Comparison of ENCODE assay signal across 11 mouse cellular contexts in the genomic region with DNA sequence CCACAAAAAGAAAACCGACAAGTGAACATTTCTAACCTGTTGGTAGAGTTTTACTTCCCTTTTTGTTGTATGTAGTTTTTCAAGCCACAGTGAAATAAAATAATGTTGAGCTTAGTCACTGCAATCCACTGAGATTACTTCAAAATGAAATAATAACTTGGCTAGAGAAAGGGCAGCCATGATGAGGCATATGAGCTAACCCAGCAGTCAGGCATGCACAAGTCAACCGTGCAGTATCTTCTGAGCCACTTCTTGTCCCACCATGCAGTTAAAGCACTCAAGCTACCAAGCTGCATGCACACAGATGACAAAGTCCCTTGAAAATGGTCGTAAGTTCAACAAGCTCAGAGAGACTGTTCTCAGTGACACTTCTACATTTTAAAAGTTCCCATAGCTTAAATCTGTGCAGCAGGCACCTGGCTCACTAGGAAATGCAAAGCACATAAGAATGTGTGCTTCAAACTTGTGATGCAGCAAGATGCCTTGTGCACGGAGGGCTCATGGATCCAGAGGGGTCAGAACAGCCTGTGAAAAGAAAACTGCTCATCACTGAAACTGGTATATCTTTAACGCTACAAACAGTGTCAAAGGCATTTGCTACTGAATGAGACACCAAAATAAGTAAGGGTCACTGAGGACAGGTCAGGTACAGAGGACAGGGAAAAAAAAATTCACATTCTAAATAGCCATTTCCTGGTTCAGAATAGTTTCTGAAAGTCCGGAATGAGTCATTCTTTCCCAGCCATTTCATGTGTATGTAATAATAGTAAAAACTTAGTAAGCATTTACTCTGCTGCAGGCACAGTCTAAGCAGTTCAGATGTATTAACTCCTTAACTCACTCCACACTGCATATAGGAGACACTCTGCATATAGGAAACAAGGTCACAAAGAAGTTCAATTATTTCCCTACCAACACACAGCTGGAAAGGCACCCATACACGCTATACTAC.
DNase-seq lines count a peak whose midpoint lies in the region; ATAC-seq and TF ChIP-seq lines count a peak whose summit lies in the region.
"Had no signal": no experiment of that assay in that cellular context is flagged by ENCODE, and none has a peak within 500 bp of the region (broad histone marks: within the 10 kb centered on the region; RNA-seq: fewer than 3 reads in every experiment).

No protein-coding gene starts in this region.

- H3K9me3 ChIP-seq in liver, embryonic 15.5 days (replicated peaks) = no peaks in the 10 kb centered on the region
- no peaks in the 10 kb centered on the region for H3K9me3 ChIP-seq in liver, embryonic 11.5 days (ENCODE audit: control insufficient read depth, low read length)
- no peaks in the 10 kb centered on the region for H3K9me3 ChIP-seq in heart, embryonic 13.5 days
- H3K9me3 ChIP-seq in midbrain, embryonic 10.5 days (replicated peaks) = no peaks in the 10 kb centered on the region
- H3K9me3 ChIP-seq: hindbrain, embryonic 15.5 days had no signal

- H3K4me3 ChIP-seq in liver, embryonic 15.5 days (replicated peaks) = no peak overlapping the region
- no peak overlapping the region for H3K4me3 ChIP-seq in liver, embryonic 11.5 days (ENCODE audit: low read depth, low read length)
- H3K4me3 ChIP-seq in heart, embryonic 13.5 days = no peak overlapping the region
- H3K4me3 ChIP-seq in small intestine, adult 2 months (ENCODE audit: low read depth, low read length) = no peak overlapping the region
- no peak overlapping the region for H3K4me3 ChIP-seq in midbrain, embryonic 10.5 days
- H3K4me3 ChIP-seq: hindbrain, embryonic 15.5 days; megakaryocyte, embryonic 14.5 days had no signal

- no peaks in the 10 kb centered on the region for H3K36me3 ChIP-seq in liver, embryonic 15.5 days (replicated peaks)
- no peaks in the 10 kb centered on the region for H3K36me3 ChIP-seq in liver, embryonic 11.5 days (ENCODE audit: control insufficient read depth, insufficient read depth, low read length)
- H3K36me3 ChIP-seq in heart, embryonic 13.5 days = peaks cover 5% of the 10 kb centered on the region; the same call in 1 of the 2 replicates
- no peaks in the 10 kb centered on the region for H3K36me3 ChIP-seq in small intestine, adult 2 months (ENCODE audit: control insufficient read depth, insufficient read depth, low read length)
- no peaks in the 10 kb centered on the region for H3K36me3 ChIP-seq in midbrain, embryonic 10.5 days
- H3K36me3 ChIP-seq: hindbrain, embryonic 15.5 days had no signal

- peak; percentile 31; the same call in 1 of the 2 replicates for ATAC-seq in liver, embryonic 15.5 days (ENCODE audit: insufficient read depth)
- no peak; the same call in 1 of the 2 replicates for ATAC-seq in liver, embryonic 11.5 days (replicated peaks; ENCODE audit: low FRiP score)
- ATAC-seq in heart, embryonic 13.5 days (ENCODE audit: extremely low read depth, insufficient number of reproducible peaks, low FRiP score, low TSS enrichment) = no peak

- no peak overlapping the region for H3K27ac ChIP-seq in liver, embryonic 15.5 days (replicated peaks)
- H3K27ac ChIP-seq in liver, embryonic 11.5 days (ENCODE audit: low read depth, low read length) = no peak overlapping the region
- H3K27ac ChIP-seq in heart, embryonic 13.5 days (replicated peaks) = peak overlapping the region; percentile 51
- H3K27ac ChIP-seq in small intestine, adult 2 months (ENCODE audit: insufficient read depth, low read depth, low read length) = peak overlapping the region; percentile 23; the same call in 1 of the 2 replicates
- H3K27ac ChIP-seq in midbrain, embryonic 10.5 days (replicated peaks) = no peak overlapping the region
- H3K27ac ChIP-seq: hindbrain, embryonic 15.5 days had no signal

- WGBS in liver, embryonic 15.5 days (ENCODE audit: insufficient replicate concordance) = 69% methylated on average over 7 of the region's 7 CpGs
- WGBS in liver, embryonic 11.5 days = 79% methylated on average over 7 of the region's 7 CpGs
- WGBS in heart, embryonic 13.5 days = 65% methylated on average over 7 of the region's 7 CpGs
- 65% methylated on average over 7 of the region's 7 CpGs for WGBS in small intestine, adult 2 months
- 86% methylated on average over 7 of the region's 7 CpGs for WGBS in midbrain, embryonic 10.5 days

- peaks cover 27% of the 10 kb centered on the region for H3K4me1 ChIP-seq in liver, embryonic 15.5 days (replicated peaks)
- peaks cover 5% of the 10 kb centered on the region for H3K4me1 ChIP-seq in liver, embryonic 11.5 days (replicated peaks; ENCODE audit: control insufficient read depth, insufficient read depth, low read length)
- H3K4me1 ChIP-seq in heart, embryonic 13.5 days = peaks cover 46% of the 10 kb centered on the region
- H3K4me1 ChIP-seq in small intestine, adult 2 months (ENCODE audit: control insufficient read depth, insufficient read depth, insufficient read length, low read length) = peaks cover 14% of the 10 kb centered on the region
- H3K4me1 ChIP-seq in midbrain, embryonic 10.5 days = no peaks in the 10 kb centered on the region

- no peak overlapping the region for H3K9ac ChIP-seq in liver, embryonic 15.5 days
- H3K9ac ChIP-seq in liver, embryonic 11.5 days (ENCODE audit: low read depth, low read length) = no peak overlapping the region
- no peak overlapping the region for H3K9ac ChIP-seq in heart, embryonic 13.5 days
- H3K9ac ChIP-seq: hindbrain, embryonic 15.5 days had no signal

- DNase-seq in gastrocnemius, adult 18-20 months (ENCODE audit: low spot score) = peak; percentile 13
- DNase-seq in gastrocnemius, adult 8-10 months (ENCODE audit: low spot score in 2 of 2) = no peak
- no peak for DNase-seq in liver, embryonic 11.5 days (ENCODE audit: low spot score)
- DNase-seq in midbrain, embryonic 10.5 days (ENCODE audit: low spot score) = no peak
- DNase-seq in gastrocnemius, postnatal 4 days (ENCODE audit: low spot score in 2 of 2) = no peak
- DNase-seq: thymus, adult 18-20 months had no signal

- no peak overlapping the region for H3K4me2 ChIP-seq in liver, embryonic 15.5 days
- H3K4me2 ChIP-seq in liver, embryonic 11.5 days = no peak overlapping the region
- no peak overlapping the region for H3K4me2 ChIP-seq in heart, embryonic 13.5 days
- H3K4me2 ChIP-seq: hindbrain, embryonic 15.5 days had no signal

- no peak for TF ChIP-seq POLR2A in small intestine, adult 2 months (IDR thresholded peaks at IDR 0.05; ENCODE audit: low read depth, low read length)

- H3K27me3 ChIP-seq in liver, embryonic 15.5 days = no peaks in the 10 kb centered on the region
- H3K27me3 ChIP-seq in liver, embryonic 11.5 days (replicated peaks; ENCODE audit: control insufficient read depth, insufficient read depth, low read length) = no peaks in the 10 kb centered on the region
- no peaks in the 10 kb centered on the region for H3K27me3 ChIP-seq in heart, embryonic 13.5 days (replicated peaks)
- H3K27me3 ChIP-seq in small intestine, adult 2 months (ENCODE audit: control insufficient read depth, insufficient read depth, low read length) = no peaks in the 10 kb centered on the region
- H3K27me3 ChIP-seq in midbrain, embryonic 10.5 days (ENCODE audit: low read depth, poor library complexity, severe bottlenecking) = no peaks in the 10 kb centered on the region
- H3K27me3 ChIP-seq: hindbrain, embryonic 15.5 days; megakaryocyte, embryonic 14.5 days had no signal

- TF ChIP-seq CTCF in small intestine, adult 2 months (IDR thresholded peaks at IDR 0.05; ENCODE audit: extremely low read depth, insufficient read length, insufficient replicate concordance, low read depth, low read length) = no peak

Comparison
In these comparisons a context has a peak if more than half of its experiments do, and no peak if none do; other contexts are left out.
1. H3K27ac ChIP-seq: peak in heart, embryonic 13.5 days (single experiment) and small intestine, adult 2 months (single experiment); none in liver, embryonic 15.5 days (single experiment), liver, embryonic 11.5 days (single experiment) and midbrain, embryonic 10.5 days (single experiment).